Mouse (Mus musculus) lung, adult 2 months (tissue): ENCODE measurements around the gene Car3. TPM values are rescaled to one million over a fixed set of nuclear protein-coding genes. Genes with fewer than 3 reads are reported as not detected.
"Not testable (repeated sequence)": the region's sequence is repeated elsewhere in the genome, so short reads cannot be mapped to it uniquely, and the experiment has no call there.

Experiments
- DNase-seq: peaks from one replicate; pipeline ENCODE4 v3.0.0; 2022
- H3K4me1 ChIP-seq: fragments of 200-500 bp; 2 replicates; pipeline ENCODE4 v1.6.1; 2011; ENCODE audit warnings: low read length; ENCODE audit not compliant: control insufficient read depth, insufficient read depth
- H3K4me3 ChIP-seq: fragments of 200-500 bp; replicated peaks from 2 replicates; pipeline ENCODE3; 2011; ENCODE audit warnings: low read depth, mild to moderate bottlenecking, control low read depth, low read length; ENCODE audit errors: extremely low read depth
- CTCF ChIP-seq: fragments of 200-500 bp; IDR thresholded peaks from 2 replicates; pipeline ENCODE4 v1.5.1; 2011; ENCODE audit warnings: mild to moderate bottlenecking, low read length, control low read depth; ENCODE audit not compliant: insufficient read depth
- POLR2A ChIP-seq: fragments of 200-500 bp; IDR thresholded peaks from 2 replicates; pipeline ENCODE4 v1.6.1; 2011; ENCODE audit warnings: low read depth, mild to moderate bottlenecking, control low read depth, low read length, borderline replicate concordance; ENCODE audit errors: extremely low read depth
- WGBS: fragments of 180-500 bp; shearing (Covaris S2); methylation state at CpG from one replicate; pipeline ENCODE4 v1.1.7; 2018; 5-methylcytosine and 5-hydroxymethylcytosine counted together
- polyA plus RNA-seq: library from polyadenylated mRNA; depleted of rRNA; stranded (reverse); fragments of >200 nt; gene quantifications from 2 replicates; pipeline ENCODE4 v1.2.3, GENCODE M21; 2012; rRNA removed

Car3 gene
- polyA plus RNA-seq = 149 and 376 TPM in 2 replicates

DNA sequence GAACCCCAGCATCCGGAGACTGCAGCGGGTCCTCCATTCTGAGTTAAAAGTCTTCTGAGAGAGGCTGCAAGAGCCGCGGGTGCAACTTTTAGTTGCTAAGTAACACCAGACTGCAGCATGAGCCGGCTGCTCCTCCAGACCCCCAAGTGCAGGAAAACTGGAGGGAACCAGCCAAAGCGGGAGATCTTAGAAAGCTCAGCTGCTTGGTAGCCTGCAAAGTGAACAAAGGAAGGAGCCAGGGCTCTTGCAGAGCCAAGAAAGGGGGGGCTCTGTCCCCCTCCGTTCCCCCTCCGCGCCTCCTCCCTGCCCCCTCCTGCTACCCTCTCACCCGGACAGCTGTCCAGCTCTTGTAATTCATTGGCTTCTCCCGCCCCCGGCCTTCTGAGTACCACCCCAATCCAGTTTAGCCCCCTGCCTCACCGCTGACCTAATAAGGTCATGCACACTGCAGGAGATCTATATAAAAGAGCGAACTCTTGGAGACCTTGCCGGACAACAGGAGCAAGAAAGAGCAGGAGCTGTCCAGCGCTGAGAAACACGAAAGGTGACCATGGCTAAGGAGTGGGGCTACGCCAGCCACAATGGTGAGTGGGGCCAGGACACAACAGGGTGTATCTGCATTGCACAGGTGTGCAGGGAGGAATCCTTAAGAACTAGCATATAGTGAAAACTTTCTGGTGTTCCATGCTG, at the start of gene Car3:
Car3 (plus strand) TSS at position 491 of the 690 bp plus-strand sequence.
- TF ChIP-seq POLR2A (no peak), CTCF (no peak)
- H3K4me1 ChIP-seq = no peaks in the 10 kb centered on the region
- 12% methylated on average over 18 of the region's 18 CpGs for WGBS
- no peak within 1 kb of the TSS for H3K4me3 ChIP-seq
- DNase-seq = no peak

GRCm38 (mm10) chr3:14815396-14815795, 47.9 kb upstream of the Car3 start:
- not testable (repeated sequence) for DNase-seq, H3K4me1 ChIP-seq

GRCm38 (mm10) chr3:14819844-14820504, 43.3 kb upstream of the Car3 start:
- Histone ChIP-seq H3K4me1 (no peaks in the 10 kb centered on the region), H3K4me3 (no peak overlapping the region)
- 74% methylated on average over 1 of the region's 1 CpGs for WGBS
- DNase-seq = no peak
- TF ChIP-seq CTCF (no peak), POLR2A (no peak)

More at GRCm38 (mm10) chr3:14815396-14815795, 47.9 kb upstream of the Car3 start:
- not testable (repeated sequence) for H3K4me3 ChIP-seq
- 75% methylated on average over 1 of the region's 1 CpGs for WGBS

DNA sequence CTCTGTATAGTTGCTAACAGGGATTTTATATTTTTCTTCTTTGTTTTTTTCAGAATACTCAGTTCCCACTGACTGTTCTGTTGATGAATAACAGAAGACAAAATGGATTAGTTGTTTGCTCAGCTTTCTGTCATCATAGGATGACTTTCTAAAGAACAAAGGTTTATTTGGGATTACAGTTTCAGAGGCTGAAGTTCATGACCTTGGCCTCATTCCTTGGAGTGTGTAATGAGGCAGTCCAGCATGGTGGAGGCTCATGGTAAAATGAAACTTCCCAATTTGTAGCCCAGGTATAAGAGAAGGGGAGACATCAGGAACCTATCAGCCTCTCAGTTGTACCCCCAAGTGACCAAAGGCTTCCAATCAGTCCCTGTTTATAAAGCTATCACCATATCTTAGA, 34.4 kb upstream of the Car3 start:
- TF ChIP-seq CTCF (no peak), POLR2A (no peak)
- no peaks in the 10 kb centered on the region for H3K4me1 ChIP-seq
- no peak for DNase-seq

DNA sequence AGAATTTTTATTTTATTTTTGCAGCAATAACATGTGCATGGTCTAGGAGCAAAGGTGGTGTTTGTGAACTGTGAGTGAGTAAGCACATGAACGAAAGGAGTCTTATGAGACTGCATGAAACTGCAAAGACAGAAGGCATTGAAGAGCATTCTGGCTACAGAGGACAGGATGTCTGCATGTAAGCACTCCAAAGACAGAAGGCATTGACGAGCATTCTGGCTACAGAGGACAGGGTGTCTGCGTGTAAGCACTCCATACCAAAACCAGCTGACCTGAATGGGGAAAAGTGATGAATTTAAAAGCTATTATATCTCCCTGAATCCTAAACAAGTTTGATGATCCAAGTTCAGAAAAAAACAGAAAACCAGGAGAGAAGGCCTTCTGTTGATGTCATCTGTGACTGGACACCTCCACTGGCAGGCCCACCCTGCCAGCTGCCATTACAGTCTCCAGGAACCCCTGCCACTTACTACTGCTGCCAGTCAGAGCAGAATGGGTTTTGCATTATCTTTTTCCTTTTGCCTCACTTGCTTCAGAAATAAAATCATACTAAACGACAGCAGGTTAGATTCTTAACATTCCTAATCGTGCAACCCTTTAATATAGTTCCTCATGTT, 32.0 kb upstream of the Car3 start:
- DNase-seq = no peak
- 64% methylated on average over 5 of the region's 5 CpGs for WGBS
- no peaks in the 10 kb centered on the region for H3K4me1 ChIP-seq
- no peak for TF ChIP-seq CTCF
- no peak for TF ChIP-seq POLR2A
- H3K4me3 ChIP-seq = no peak overlapping the region

More for the DNA sequence above, 34.4 kb upstream of the Car3 start:
- H3K4me3 ChIP-seq = no peak overlapping the region

- DNase-seq = peak; percentile 9
- TF ChIP-seq POLR2A = no peak
- TF ChIP-seq CTCF = no peak
- no peaks in the 10 kb centered on the region for H3K4me1 ChIP-seq
- H3K4me3 ChIP-seq = no peak overlapping the region
Observed at GRCm38 (mm10) chr3:14832766-14833165, 30.5 kb upstream of the Car3 start.

DNA sequence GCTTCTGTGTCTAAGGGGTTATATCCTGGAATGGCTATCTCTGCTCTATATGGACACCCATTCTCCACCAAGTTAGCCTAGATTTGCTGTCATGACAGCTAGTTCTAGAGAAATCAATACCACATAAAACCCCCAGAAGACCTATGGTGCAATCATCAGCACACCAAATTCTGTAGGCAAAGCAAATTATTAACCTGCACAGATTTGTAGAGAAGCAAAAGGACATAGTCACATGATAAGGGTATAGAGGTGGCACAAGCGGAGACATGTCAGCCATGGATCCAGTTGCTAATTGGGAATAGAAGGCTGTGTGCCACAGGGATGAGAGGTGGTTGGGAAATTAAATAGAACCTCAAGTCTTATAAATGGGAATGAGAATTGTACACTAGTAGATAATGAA, 24.4 kb upstream of the Car3 start:
- DNase-seq = no peak
- no peaks in the 10 kb centered on the region for H3K4me1 ChIP-seq
- H3K4me3 ChIP-seq = no peak overlapping the region
- WGBS = 94% methylated on average over 1 of the region's 1 CpGs
- TF ChIP-seq POLR2A (no peak), CTCF (no peak)

DNA sequence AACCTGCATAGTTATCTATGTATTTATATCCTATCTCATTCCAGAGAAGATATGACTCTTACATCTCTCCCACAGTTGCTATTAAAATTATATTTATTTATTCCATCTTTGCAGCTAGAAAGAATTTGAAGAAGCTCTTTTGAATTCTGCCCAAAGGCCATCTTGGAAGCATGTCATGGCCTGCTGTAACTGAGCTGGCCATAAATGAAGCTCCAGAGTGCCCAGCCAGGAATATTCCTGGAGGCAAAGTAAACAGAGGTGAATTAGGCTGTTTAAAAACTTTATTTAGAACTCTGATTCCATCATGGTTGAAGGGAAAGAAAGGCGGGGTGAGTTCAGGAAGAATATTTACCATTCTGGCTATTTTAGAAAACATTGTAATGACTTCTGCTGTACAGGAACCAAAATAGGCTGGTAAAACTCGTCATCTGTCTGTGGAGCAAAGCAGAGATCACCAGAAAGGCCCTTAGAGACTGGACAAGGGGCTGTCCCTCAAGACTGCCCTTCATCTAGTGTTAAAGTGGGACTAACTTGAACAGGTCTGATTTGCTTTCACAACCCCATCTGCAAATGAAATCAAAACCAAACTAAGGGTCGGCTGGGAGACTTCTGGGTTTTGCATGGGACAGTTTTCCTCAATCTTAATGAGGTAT, 23.7 kb upstream of the Car3 start:
- Histone ChIP-seq H3K4me1 (no peaks in the 10 kb centered on the region), H3K4me3 (no peak overlapping the region)
- no peak for TF ChIP-seq CTCF
- TF ChIP-seq POLR2A = no peak
- no peak for DNase-seq
- WGBS = 70% methylated on average over 3 of the region's 3 CpGs

DNA sequence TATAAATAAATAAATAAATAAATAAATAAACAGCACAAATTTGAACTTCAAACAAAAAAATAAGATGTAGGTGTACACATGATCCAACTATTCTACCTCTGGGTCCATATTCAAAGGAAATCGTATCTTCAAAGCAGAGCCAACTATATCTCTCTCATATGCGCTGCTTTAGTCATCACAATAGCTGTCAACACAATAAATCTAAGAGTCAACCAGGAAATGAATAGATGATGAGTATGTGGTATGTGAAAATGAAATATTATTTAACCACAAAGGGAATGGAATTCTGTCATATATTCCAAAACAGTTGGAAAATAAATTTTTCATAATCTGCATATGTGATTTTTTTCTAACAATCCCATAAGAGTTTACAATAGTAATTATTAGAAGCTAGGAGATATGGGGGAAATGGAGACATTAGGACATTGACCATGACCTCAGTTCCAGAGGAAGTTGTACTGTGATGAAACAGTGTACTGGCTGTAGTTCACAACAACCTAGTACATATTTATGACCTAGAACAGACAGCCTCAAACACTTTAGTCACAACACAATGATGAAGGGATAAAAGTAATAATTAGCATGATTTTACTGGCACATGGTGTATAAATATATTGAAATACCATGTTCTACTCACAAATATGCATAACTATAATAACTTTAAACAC, 14.6 kb upstream of the Car3 start:
- TF ChIP-seq CTCF (no peak), POLR2A (no peak)
- H3K4me1 ChIP-seq = no peaks in the 10 kb centered on the region
- DNase-seq = no peak
- no peak overlapping the region for H3K4me3 ChIP-seq
- WGBS = 77% methylated on average over 2 of the region's 2 CpGs
